Mouse (Mus musculus) testis, postnatal 14 days (tissue): ENCODE measurements around the gene 9230113P08Rik.
"Not testable (repeated sequence)": the region's sequence is repeated elsewhere in the genome, so short reads cannot be mapped to it uniquely, and the experiment has no call there.

Source experiments
- DNase-seq: peaks from one replicate; pipeline ENCODE4 v3.0.0; 2021; ENCODE audit warnings: low spot score

9230113P08Rik gene

DNA sequence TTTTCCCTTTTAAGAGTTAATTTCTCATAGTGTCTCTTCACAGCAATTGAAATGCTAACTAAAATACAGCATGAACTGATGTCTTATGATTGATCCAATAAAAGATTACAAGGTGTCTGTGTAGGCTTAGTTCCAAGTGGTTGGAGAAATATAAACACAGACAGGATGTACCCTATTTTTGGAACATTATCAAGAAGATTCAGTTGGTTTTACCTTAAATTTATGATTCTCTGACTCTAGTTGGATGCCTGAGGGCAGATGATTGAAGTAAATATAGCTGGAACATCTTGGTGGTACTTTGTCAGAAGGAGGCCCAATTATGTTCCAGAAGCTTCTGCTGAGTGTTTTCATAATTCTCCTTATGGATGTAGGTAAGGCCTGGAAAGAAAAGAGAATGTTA is at the start of gene 9230113P08Rik:
Gene 9230113P08Rik, plus strand, starts transcription at position 301 of the 400 bp plus-strand sequence.
- DNase-seq = not testable (repeated sequence)

DNA sequence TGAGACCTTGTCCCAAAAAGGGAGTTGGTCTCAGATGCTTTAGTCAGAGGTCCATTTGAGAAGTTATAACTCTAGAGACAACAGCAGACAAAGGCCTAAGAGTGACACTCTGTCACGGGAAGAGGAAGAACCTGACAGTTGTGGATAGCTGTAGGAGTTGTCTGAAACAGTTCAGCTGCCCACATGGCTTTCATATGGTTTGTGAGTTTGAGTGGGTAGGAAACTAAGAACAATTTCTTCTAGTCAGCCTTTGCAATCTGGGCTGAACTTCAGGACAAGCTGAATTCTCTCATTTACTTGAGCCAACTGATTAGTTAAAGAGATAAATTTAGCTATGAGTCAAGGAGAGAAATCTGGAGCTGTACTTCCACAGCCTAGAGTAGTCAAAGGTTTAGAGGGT is 15.1 kb upstream of the 9230113P08Rik start:
- DNase-seq = not testable (repeated sequence)

DNA sequence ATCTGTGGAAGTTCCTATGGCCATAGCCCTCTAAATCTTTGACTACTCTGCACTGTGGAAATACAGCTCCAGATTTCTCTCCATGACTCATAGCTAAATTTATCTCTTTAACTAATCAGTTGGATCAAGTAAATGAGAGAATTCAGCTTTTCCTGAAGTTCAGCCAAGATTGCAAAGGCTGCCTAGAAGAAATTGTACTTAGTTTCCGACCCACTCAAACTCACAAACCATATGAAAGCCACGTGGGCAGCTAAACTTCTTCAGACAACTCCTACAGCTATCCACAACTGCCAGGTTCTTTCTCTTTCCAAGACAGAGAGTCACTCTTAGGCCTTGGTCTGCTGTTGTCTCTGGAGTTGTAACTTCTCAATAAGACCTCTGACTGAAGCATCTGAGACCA is 3.7 kb upstream of the 9230113P08Rik start:
- DNase-seq = no peak

DNA sequence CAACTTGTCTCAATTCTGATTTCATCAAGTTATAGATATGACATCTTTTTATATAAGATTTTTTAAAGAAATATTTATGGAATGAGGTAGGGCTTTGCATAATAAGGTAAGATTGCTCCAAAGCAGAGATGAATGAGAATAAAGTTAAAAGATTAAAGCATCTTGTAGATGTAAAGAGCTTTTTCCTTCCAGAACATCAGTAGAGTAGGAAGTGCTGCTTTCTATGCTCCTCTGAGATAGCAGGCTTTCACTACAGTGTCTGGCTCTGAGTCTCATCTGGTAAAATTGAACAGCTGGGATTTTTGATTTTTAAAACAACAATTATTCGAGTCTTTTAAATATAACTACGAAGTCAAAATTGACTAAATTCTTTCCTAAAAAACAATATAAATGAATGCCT is 22.6 kb downstream of the 9230113P08Rik start:
- no peak for DNase-seq
